Mouse (Mus musculus) intestine, embryonic 14.5 days (tissue): Measurements from ENCODE around the gene Chst1. TPM values are rescaled to one million over a fixed set of nuclear protein-coding genes. Genes with fewer than 3 reads are reported as not detected.

Experiments used
- ATAC-seq: fragments of 200-750 bp; cut with Nextera tagmentation; replicated peaks from 2 replicates; pipeline ENCODE4 v1.8.0; 2017; ENCODE audit warnings: low read depth, moderate number of reproducible peaks, moderate TSS enrichment, moderate library complexity; ENCODE audit not compliant: low FRiP score, low TSS enrichment
- DNase-seq: peaks from one replicate; pipeline ENCODE4 v3.0.0-alpha.2; 2018; ENCODE audit warnings: low spot score
- H3K27ac ChIP-seq: fragments of 300-500 bp; sonication (generic); 2 replicates; pipeline ENCODE4 v1.5.1; 2014; ENCODE audit warnings: low read depth, mild to moderate bottlenecking, control low read depth
- H3K27me3 ChIP-seq: fragments of 300-500 bp; sonication (generic); replicated peaks from 2 replicates; pipeline ENCODE4 v1.6.1; 2014; ENCODE audit warnings: low read length, control low read depth; ENCODE audit not compliant: control insufficient read depth, insufficient read depth
- H3K36me3 ChIP-seq: fragments of 300-500 bp; sonication (generic); 2 replicates; pipeline ENCODE4 v1.6.1; 2014; ENCODE audit warnings: low read length, control low read depth; ENCODE audit not compliant: control insufficient read depth, insufficient read depth
- H3K4me1 ChIP-seq: fragments of 300-500 bp; sonication (generic); replicated peaks from 2 replicates; pipeline ENCODE4 v1.6.1; 2014; ENCODE audit warnings: low read length, control low read depth, mixed read lengths; ENCODE audit not compliant: control insufficient read depth, insufficient read depth
- H3K4me2 ChIP-seq: fragments of 300-500 bp; sonication (generic); 2 replicates; pipeline ENCODE4 v1.6.1; 2014; ENCODE audit warnings: low read length
- H3K4me3 ChIP-seq: fragments of 300-500 bp; sonication (generic); 2 replicates; pipeline ENCODE4 v1.5.1; 2014; ENCODE audit warnings: low read depth, low read length, control low read depth, mixed read lengths
- H3K9ac ChIP-seq: fragments of 300-500 bp; sonication (generic); 2 replicates; pipeline ENCODE4 v1.6.1; 2014; ENCODE audit warnings: mild to moderate bottlenecking, low read length
- H3K9me3 ChIP-seq: fragments of 300-500 bp; sonication (generic); 2 replicates; pipeline ENCODE4 v1.6.1; 2016; ENCODE audit warnings: low read length, control low read depth; ENCODE audit not compliant: control insufficient read depth
- WGBS: fragments of 180-500 bp; shearing (Covaris S2); extraction: QIAGEN DNeasy Blood & Tissue Kit; methylation state at CpG from one replicate; pipeline ENCODE4 v1.1.7; 2014; 5-methylcytosine and 5-hydroxymethylcytosine counted together
- polyA plus RNA-seq: library from polyadenylated mRNA; unstranded; fragments of >200 nt; fragmentation: Nextera tagmentation; extraction: Ambion mirVana; gene quantifications from 2 replicates; pipeline ENCODE4 v1.2.1, GENCODE M21; 2014

Chst1 gene
- polyA plus RNA-seq, 1 experiment from 2014 or later = 3.7 TPM

DNA sequence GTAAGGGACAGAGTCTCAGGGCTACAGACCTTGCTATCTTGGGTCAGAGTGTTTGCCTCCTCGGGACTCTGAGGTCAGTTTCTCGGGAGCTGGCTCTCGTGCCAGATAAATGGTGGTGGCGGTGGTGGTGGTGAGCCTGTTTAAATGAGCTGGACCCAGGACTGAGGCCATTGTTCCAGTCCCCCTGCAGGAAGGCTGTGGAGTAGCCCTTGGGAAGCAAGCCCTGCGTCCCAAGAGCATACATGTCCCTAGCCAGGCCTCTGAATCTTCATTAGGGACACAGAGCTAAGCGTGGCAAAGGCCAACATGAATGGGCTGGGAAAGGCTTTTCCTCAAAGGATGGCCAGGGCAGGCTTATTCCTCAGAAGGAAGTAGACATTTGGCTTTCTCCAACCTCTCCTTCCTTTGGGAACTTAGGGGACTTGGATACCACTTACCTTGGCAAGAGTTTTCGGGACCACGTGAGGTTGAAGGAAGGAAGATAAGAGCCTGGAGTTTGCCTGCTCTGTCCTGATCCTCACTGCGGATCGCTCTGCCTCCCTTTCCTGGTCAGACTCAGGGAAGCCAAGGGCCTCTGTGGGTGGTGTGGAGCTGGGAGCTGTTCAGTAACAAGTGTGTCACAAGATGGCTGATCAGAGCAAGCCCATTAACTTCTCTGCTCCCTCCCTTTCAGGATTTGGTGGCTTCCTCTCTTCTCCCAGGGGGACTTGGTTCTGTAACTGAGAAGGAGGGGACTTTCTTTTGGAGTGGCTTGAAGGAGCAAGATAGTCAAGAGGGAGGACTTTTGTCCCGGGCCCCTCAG is 4.4 kb upstream of the Chst1 start:
- Histone ChIP-seq H3K9ac (no peak overlapping the region), H3K4me3 (no peak overlapping the region), H3K4me1 (no peaks in the 10 kb centered on the region), H3K9me3 (no peaks in the 10 kb centered on the region), H3K36me3 (no peaks in the 10 kb centered on the region), H3K4me2 (no peak overlapping the region), H3K27me3 (peaks cover 9% of the 10 kb centered on the region), H3K27ac (no peak overlapping the region)
- no peak for ATAC-seq
- 65% methylated on average over 11 of the region's 11 CpGs for WGBS
- DNase-seq = no peak

DNA sequence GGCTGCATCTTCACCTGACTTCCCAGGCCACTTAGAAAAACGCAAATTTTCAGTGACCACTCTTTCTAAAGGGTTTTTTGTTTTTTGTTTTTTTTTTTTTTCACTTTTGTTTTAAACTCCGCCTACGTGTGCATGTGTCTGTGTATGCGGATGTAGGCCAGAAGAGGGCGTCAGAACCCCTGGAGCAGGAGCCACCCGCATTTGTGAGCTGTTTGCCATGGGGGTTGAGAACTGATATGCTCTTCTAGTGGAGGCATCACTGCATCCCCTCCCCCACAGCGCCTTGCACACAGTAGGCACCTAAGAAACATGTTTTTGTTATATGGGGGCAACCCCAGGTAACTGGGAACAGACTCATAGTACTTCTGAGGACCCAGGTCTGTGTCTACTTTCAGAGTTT is 2.2 kb upstream of the Chst1 start:
- ATAC-seq (no peak), DNase-seq (no peak)
- H3K27ac ChIP-seq = no peak overlapping the region
- H3K27me3 ChIP-seq = peaks cover 27% of the 10 kb centered on the region
- H3K4me2 ChIP-seq = no peak overlapping the region
- no peaks in the 10 kb centered on the region for H3K36me3 ChIP-seq
- no peak overlapping the region for H3K4me3 ChIP-seq
- H3K9ac ChIP-seq = no peak overlapping the region
- 17% methylated on average over 7 of the region's 7 CpGs for WGBS
- H3K9me3 ChIP-seq = no peaks in the 10 kb centered on the region
- peaks cover 4% of the 10 kb centered on the region; the same call in 1 of the 2 replicates for H3K4me1 ChIP-seq

DNA sequence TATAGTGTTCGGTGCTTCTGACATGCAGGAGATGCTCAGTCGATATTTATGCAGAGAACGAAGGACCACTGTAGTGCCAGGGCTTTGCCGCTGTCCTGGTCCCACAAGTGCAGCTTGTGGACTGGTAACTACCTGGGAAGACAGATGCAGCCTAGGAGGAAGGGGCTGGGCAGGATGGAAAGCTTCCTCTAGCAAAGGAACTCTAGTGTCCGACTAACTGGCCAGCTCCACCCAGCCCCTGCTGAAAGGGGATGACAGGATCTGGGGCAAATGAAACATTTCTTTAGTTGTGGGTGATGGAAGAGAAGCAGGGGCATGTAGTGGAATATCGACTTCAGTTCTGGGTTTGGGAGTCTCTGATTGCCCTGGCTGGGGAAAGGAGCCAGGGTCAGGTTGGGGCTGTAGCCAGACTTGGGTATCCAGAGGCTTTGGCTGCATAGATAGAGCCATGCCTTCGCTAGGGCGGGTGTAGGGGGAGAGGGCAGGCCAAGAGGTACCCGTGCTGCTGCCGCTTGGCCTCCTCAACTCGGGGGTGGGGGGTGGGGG is 493 bp upstream of the Chst1 start:
- Histone ChIP-seq H3K4me1 (peaks cover 4% of the 10 kb centered on the region; the same call in 1 of the 2 replicates), H3K27ac (no peak overlapping the region), H3K9me3 (no peaks in the 10 kb centered on the region), H3K9ac (no peak overlapping the region), H3K36me3 (no peaks in the 10 kb centered on the region), H3K27me3 (peaks cover 34% of the 10 kb centered on the region), H3K4me3 (peak overlapping the region; percentile 52), H3K4me2 (peak overlapping the region; percentile 96)
- WGBS = 44% methylated on average over 6 of the region's 11 CpGs
- ATAC-seq (no peak), DNase-seq (peak; percentile 62)

DNA sequence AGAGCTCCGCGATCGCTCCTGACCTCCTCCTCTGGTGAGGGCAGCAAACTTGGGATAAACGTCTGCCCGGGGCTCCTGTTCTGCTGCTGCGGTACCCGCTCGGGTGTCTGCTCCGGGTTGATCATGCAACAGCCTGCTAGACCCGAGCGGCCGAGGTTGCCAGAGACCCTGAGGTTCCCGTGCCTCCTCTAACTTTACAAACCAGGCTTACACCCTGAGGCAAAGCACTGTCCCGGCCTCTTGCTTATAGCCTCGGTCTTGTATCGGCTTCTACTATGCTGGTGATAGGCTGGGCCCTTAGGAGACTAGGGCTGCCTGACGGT is 802 bp downstream of the Chst1 start:
- H3K9ac ChIP-seq = peak overlapping the region; percentile 44
- H3K36me3 ChIP-seq = no peaks in the 10 kb centered on the region
- H3K27ac ChIP-seq = no peak overlapping the region
- peak overlapping the region; percentile 52 for H3K4me3 ChIP-seq
- WGBS = 2% methylated on average over 17 of the region's 17 CpGs
- peaks cover 4% of the 10 kb centered on the region; the same call in 1 of the 2 replicates for H3K4me1 ChIP-seq
- DNase-seq = no peak
- H3K4me2 ChIP-seq = peak overlapping the region; percentile 96
- H3K9me3 ChIP-seq = no peaks in the 10 kb centered on the region
- H3K27me3 ChIP-seq = peaks cover 34% of the 10 kb centered on the region
- ATAC-seq = no peak

DNA sequence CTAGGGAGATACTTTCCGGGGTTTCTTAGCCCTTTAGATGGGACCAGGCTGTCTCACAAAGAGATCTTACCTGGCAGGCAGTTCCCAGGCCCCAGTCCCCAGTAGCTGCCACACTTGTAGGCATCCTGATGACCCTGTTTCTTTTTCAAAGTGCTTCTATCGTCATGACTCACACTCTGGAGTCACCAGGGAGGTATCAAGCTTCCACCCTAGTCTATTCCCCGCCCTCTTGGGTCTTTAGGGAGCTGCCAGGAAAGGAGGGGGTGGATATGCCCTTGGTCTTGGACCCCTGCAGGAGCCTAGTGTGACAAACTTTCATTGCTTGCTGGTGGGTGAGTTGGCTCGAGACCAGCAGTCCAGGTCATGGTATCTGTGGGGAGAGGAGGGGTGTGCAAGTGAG is 1.7 kb downstream of the Chst1 start:
- Histone ChIP-seq H3K36me3 (no peaks in the 10 kb centered on the region), H3K4me3 (no peak overlapping the region), H3K4me2 (peak overlapping the region; percentile 96), H3K27ac (no peak overlapping the region), H3K9ac (no peak overlapping the region), H3K4me1 (peaks cover 4% of the 10 kb centered on the region; the same call in 1 of the 2 replicates), H3K27me3 (peaks cover 34% of the 10 kb centered on the region), H3K9me3 (no peaks in the 10 kb centered on the region)
- DNase-seq (no peak), ATAC-seq (no peak)
- 54% methylated on average over 4 of the region's 4 CpGs for WGBS

DNA sequence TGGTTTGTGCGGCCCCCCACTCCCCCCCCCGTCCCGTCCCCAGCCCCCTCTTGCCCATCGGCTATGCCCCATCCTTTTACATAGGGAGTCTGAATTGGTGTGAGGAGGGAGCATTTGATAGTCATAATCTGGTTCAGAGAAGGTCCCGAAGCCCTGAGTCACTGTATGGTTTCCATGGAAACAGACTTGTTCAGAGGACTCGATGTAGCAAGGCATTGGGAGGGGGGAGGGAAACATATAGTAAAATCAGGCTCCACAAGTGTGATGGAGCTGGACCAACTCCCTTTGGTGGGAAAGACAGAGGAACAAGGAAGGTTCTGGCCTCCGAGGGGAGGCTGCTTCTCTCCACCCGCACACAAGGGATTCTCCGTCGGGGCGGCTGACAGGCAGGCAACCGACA is 2.6 kb downstream of the Chst1 start:
- peaks cover 4% of the 10 kb centered on the region; the same call in 1 of the 2 replicates for H3K4me1 ChIP-seq
- H3K36me3 ChIP-seq = no peaks in the 10 kb centered on the region
- no peaks in the 10 kb centered on the region for H3K9me3 ChIP-seq
- H3K4me3 ChIP-seq = no peak overlapping the region
- no peak for DNase-seq
- H3K27me3 ChIP-seq = peaks cover 34% of the 10 kb centered on the region
- WGBS = 31% methylated on average over 12 of the region's 12 CpGs
- no peak overlapping the region for H3K4me2 ChIP-seq
- H3K9ac ChIP-seq = no peak overlapping the region
- no peak overlapping the region for H3K27ac ChIP-seq
- ATAC-seq = no peak

DNA sequence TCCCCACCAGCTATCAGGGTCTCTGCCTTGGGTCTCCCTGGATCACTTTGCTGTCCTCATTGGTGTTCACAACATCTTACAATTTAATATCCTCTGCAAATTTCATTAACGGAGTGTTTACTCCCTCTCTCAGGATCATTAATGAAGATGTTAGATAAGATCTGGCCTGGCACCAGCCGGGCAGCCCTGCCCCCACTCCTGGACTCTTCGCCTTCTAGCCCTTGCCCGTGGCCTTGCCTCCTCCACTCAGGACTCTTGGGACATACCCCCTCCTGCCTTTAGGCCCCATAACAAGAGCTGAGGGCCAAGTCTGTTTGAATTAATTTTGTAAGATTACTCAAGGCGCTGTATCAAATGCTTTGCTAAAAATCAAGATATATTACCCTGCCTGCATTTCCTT is 4.1 kb downstream of the Chst1 start:
- H3K36me3 ChIP-seq = no peaks in the 10 kb centered on the region
- DNase-seq (no peak), ATAC-seq (no peak)
- peaks cover 30% of the 10 kb centered on the region for H3K27me3 ChIP-seq
- no peak overlapping the region for H3K4me3 ChIP-seq
- 61% methylated on average over 5 of the region's 5 CpGs for WGBS
- no peak overlapping the region for H3K27ac ChIP-seq
- no peak overlapping the region for H3K9ac ChIP-seq
- H3K4me2 ChIP-seq = no peak overlapping the region
- H3K9me3 ChIP-seq = no peaks in the 10 kb centered on the region
- H3K4me1 ChIP-seq = peaks cover 4% of the 10 kb centered on the region; the same call in 1 of the 2 replicates

DNA sequence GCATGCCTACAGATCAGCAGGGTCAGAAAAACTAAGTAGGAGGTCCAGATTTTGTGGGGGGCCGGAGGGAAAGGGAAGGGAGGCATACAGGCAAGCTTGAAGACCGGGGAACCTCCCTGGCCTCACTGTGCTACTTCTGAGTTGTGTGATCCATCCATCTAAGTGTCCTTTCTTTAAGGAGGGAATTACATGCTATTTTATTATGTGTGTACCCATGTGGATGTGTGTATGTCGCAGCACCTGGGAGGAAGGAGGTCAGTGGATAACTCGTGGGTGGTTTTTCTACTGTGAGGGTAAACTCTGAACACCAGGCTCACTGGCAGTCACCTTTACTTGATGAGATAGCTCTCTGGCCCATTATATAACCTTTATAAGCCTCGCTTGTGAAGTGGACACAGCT is 5.1 kb downstream of the Chst1 start:
- no peak overlapping the region for H3K9ac ChIP-seq
- H3K4me3 ChIP-seq = no peak overlapping the region
- DNase-seq (no peak), ATAC-seq (no peak)
- no peaks in the 10 kb centered on the region for H3K36me3 ChIP-seq
- H3K4me1 ChIP-seq = peaks cover 4% of the 10 kb centered on the region; the same call in 1 of the 2 replicates
- H3K27me3 ChIP-seq = peaks cover 26% of the 10 kb centered on the region
- 72% methylated on average over 5 of the region's 5 CpGs for WGBS
- no peak overlapping the region for H3K4me2 ChIP-seq
- no peaks in the 10 kb centered on the region for H3K9me3 ChIP-seq
- no peak overlapping the region for H3K27ac ChIP-seq

DNA sequence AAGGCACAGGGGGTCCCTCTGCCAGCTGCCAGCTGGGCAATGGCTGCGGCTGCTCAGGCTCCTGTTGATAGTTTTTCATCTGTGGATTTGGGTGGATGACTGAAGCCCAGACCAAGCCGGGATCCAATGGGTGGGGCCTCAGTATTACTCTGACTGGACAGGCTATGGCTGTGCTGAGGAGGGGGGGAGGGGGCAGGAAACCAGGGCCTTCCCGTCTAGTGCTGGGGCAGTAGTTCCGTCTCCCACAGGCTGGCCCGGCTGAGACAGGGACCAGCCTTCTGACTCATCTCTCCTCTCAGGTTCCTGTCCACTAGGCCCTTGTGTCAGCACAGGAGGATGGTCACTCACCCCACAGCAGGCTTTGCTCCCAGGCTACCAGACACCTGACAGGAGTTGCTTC is 6.5 kb downstream of the Chst1 start:
- H3K4me2 ChIP-seq = no peak overlapping the region
- no peak; the same call in 1 of the 2 replicates for ATAC-seq
- 56% methylated on average over 5 of the region's 5 CpGs for WGBS

More for the DNA sequence above, 6.5 kb downstream of the Chst1 start:
- Histone ChIP-seq H3K9me3 (no peaks in the 10 kb centered on the region), H3K9ac (no peak overlapping the region), H3K27me3 (peaks cover 20% of the 10 kb centered on the region), H3K4me1 (0 out of 2 replicates have a peak, but pooled peaks cover 4% of the 10 kb centered on the region), H3K36me3 (no peaks in the 10 kb centered on the region), H3K4me3 (no peak overlapping the region), H3K27ac (no peak overlapping the region)
- DNase-seq = no peak
